Mouse (Mus musculus): ENCODE results near the gene Hist3h2ba. TPM values are rescaled to one million over a fixed set of nuclear protein-coding genes. Genes with fewer than 3 reads are reported as not detected.
"Not testable (repeated sequence)": the region's sequence is repeated elsewhere in the genome, so short reads cannot be mapped to it uniquely, and the experiment has no call there.

The Hist3h2ba gene
- polyA plus RNA-seq, 1 experiment from 2014 or later: 75.5 TPM

GRCm38 (mm10) chr11:58947798-58948528, 757 bp upstream of the Hist3h2ba start:
- Histone ChIP-seq H3K9me3 (ENCODE audit: control insufficient read depth, low read length) (no peaks in the 10 kb centered on the region), H3K4me3 (ENCODE audit: low read depth, low read length) (peak overlapping the region; percentile 54), H3K27me3 (ENCODE audit: control insufficient read depth, insufficient read depth, low read length) (no peaks in the 10 kb centered on the region), H3K27ac (ENCODE audit: low read depth, low read length) (peak overlapping the region; percentile 91), H3K4me2 (ENCODE audit: low read depth) (peak overlapping the region; percentile 76), H3K9ac (ENCODE audit: low read length) (peak overlapping the region; percentile 62), H3K36me3 (ENCODE audit: control insufficient read depth, insufficient read depth, low read length) (no peaks in the 10 kb centered on the region), H3K4me1 (ENCODE audit: control insufficient read depth, insufficient read depth, low read length) (peaks cover 2% of the 10 kb centered on the region; the same call in 1 of the 2 replicates)
- DNase-seq (ENCODE audit: low spot score): no peak
- 19% methylated on average over 23 of the region's 23 CpGs for WGBS
- peak; percentile 24; the same call in 1 of the 2 replicates for ATAC-seq (ENCODE audit: insufficient read depth, low FRiP score, low TSS enrichment)

- peak overlapping the region; percentile 54 for H3K4me3 ChIP-seq (ENCODE audit: low read depth, low read length)
- H3K9ac ChIP-seq (ENCODE audit: low read length): peak overlapping the region; percentile 85
- no peaks in the 10 kb centered on the region for H3K27me3 ChIP-seq (ENCODE audit: control insufficient read depth, insufficient read depth, low read length)
- DNase-seq (ENCODE audit: low spot score): peak; percentile 77
- no peaks in the 10 kb centered on the region for H3K36me3 ChIP-seq (ENCODE audit: control insufficient read depth, insufficient read depth, low read length)
- peaks cover 4% of the 10 kb centered on the region; the same call in 1 of the 2 replicates for H3K4me1 ChIP-seq (ENCODE audit: control insufficient read depth, insufficient read depth, low read length)
- H3K9me3 ChIP-seq (ENCODE audit: control insufficient read depth, low read length): no peaks in the 10 kb centered on the region
- peak overlapping the region; percentile 76 for H3K4me2 ChIP-seq (ENCODE audit: low read depth)
- H3K27ac ChIP-seq (ENCODE audit: low read depth, low read length): peak overlapping the region; percentile 97
- WGBS: 8% methylated on average over 20 of the region's 20 CpGs
- peak; percentile 29; the same call in 1 of the 2 replicates for ATAC-seq (ENCODE audit: insufficient read depth, low FRiP score, low TSS enrichment)
Observed at GRCm38 (mm10) chr11:58949480-58950431, 1.0 kb downstream of the Hist3h2ba start.

GRCm38 (mm10) chr11:58951210-58951609, 2.5 kb downstream of the Hist3h2ba start:
- no peaks in the 10 kb centered on the region for H3K27me3 ChIP-seq (ENCODE audit: control insufficient read depth, insufficient read depth, low read length)
- no peaks in the 10 kb centered on the region for H3K36me3 ChIP-seq (ENCODE audit: control insufficient read depth, insufficient read depth, low read length)
- H3K4me3 ChIP-seq (ENCODE audit: low read depth, low read length): no peak overlapping the region
- no peak overlapping the region for H3K9ac ChIP-seq (ENCODE audit: low read length)
- H3K27ac ChIP-seq (ENCODE audit: low read depth, low read length): no peak overlapping the region
- no peak for ATAC-seq (ENCODE audit: insufficient read depth, low FRiP score, low TSS enrichment)
- no peak for DNase-seq (ENCODE audit: low spot score)
- peaks cover 8% of the 10 kb centered on the region; the same call in 1 of the 2 replicates for H3K4me1 ChIP-seq (ENCODE audit: control insufficient read depth, insufficient read depth, low read length)
- WGBS: 78% methylated on average over 5 of the region's 5 CpGs
- no peak overlapping the region for H3K4me2 ChIP-seq (ENCODE audit: low read depth)
- no peaks in the 10 kb centered on the region for H3K9me3 ChIP-seq (ENCODE audit: control insufficient read depth, low read length)

GRCm38 (mm10) chr11:58953351-58954169, 4.8 kb downstream of the Hist3h2ba start:
- Histone ChIP-seq H3K27ac (ENCODE audit: low read depth, low read length) (peak overlapping the region; percentile 86), H3K9ac (ENCODE audit: low read length) (peak overlapping the region; percentile 64), H3K9me3 (ENCODE audit: control insufficient read depth, low read length) (no peaks in the 10 kb centered on the region), H3K27me3 (ENCODE audit: control insufficient read depth, insufficient read depth, low read length) (no peaks in the 10 kb centered on the region), H3K4me2 (ENCODE audit: low read depth) (peak overlapping the region; percentile 58), H3K36me3 (ENCODE audit: control insufficient read depth, insufficient read depth, low read length) (no peaks in the 10 kb centered on the region), H3K4me3 (ENCODE audit: low read depth, low read length) (peak overlapping the region; percentile 86), H3K4me1 (ENCODE audit: control insufficient read depth, insufficient read depth, low read length) (peaks cover 23% of the 10 kb centered on the region)
- DNase-seq (ENCODE audit: low spot score) (peak; percentile 70), ATAC-seq (ENCODE audit: insufficient read depth, low FRiP score, low TSS enrichment) (peak; percentile 5)
- WGBS: under 1% methylated on average over 32 of the region's 33 CpGs

- peak overlapping the region; percentile 86 for H3K27ac ChIP-seq (ENCODE audit: low read depth, low read length)
- H3K9me3 ChIP-seq (ENCODE audit: control insufficient read depth, low read length); H3K36me3 ChIP-seq (ENCODE audit: control insufficient read depth, insufficient read depth, low read length); H3K27me3 ChIP-seq (ENCODE audit: control insufficient read depth, insufficient read depth, low read length); DNase-seq (ENCODE audit: low spot score): not testable (repeated sequence)
- WGBS: 0% methylated on average over 11 of the region's 17 CpGs
- H3K4me3 ChIP-seq (ENCODE audit: low read depth, low read length): peak overlapping the region; percentile 86
- ATAC-seq (ENCODE audit: insufficient read depth, low FRiP score, low TSS enrichment): peak; percentile 42
- peaks cover 23% of the 10 kb centered on the region for H3K4me1 ChIP-seq (ENCODE audit: control insufficient read depth, insufficient read depth, low read length)
- peak overlapping the region; percentile 64 for H3K9ac ChIP-seq (ENCODE audit: low read length)
- peak overlapping the region; percentile 58 for H3K4me2 ChIP-seq (ENCODE audit: low read depth)
Observed at GRCm38 (mm10) chr11:58954170-58954419, 5.4 kb downstream of the Hist3h2ba start.

- Histone ChIP-seq H3K9me3 (ENCODE audit: control insufficient read depth, low read length) (no peaks in the 10 kb centered on the region), H3K27me3 (ENCODE audit: control insufficient read depth, insufficient read depth, low read length) (no peaks in the 10 kb centered on the region), H3K4me1 (ENCODE audit: control insufficient read depth, insufficient read depth, low read length) (peaks cover 23% of the 10 kb centered on the region), H3K4me2 (ENCODE audit: low read depth) (peak within 1 kb of the TSS; percentile 89), H3K4me3 (ENCODE audit: low read depth, low read length) (peak within 1 kb of the TSS; percentile 86), H3K9ac (ENCODE audit: low read length) (peak within 1 kb of the TSS; percentile 93), H3K36me3 (ENCODE audit: control insufficient read depth, insufficient read depth, low read length) (no peaks in the 10 kb centered on the region), H3K27ac (ENCODE audit: low read depth, low read length) (peak within 1 kb of the TSS; percentile 86)
- WGBS: under 1% methylated on average over 46 of the region's 49 CpGs
- ATAC-seq (ENCODE audit: insufficient read depth, low FRiP score, low TSS enrichment): peak; percentile 86
- DNase-seq (ENCODE audit: low spot score): peak; percentile 85
Observed at GRCm38 (mm10) chr11:58954420-58955142, 5.9 kb downstream of the Hist3h2ba start, which contains the start of the genes Hist3h2a and Trim17. Hist3h2a (plus strand) TSS chr11:58954685. Trim17 (plus strand) TSS chr11:58954685.

GRCm38 (mm10) chr11:58955143-58955867, 6.6 kb downstream of the Hist3h2ba start:
- Histone ChIP-seq H3K4me3 (ENCODE audit: low read depth, low read length) (peak overlapping the region; percentile 86), H3K4me1 (ENCODE audit: control insufficient read depth, insufficient read depth, low read length) (peaks cover 23% of the 10 kb centered on the region), H3K9me3 (ENCODE audit: control insufficient read depth, low read length) (no peaks in the 10 kb centered on the region), H3K9ac (ENCODE audit: low read length) (peak overlapping the region; percentile 93), H3K36me3 (ENCODE audit: control insufficient read depth, insufficient read depth, low read length) (no peaks in the 10 kb centered on the region), H3K4me2 (ENCODE audit: low read depth) (peak overlapping the region; percentile 89), H3K27ac (ENCODE audit: low read depth, low read length) (peak overlapping the region; percentile 86), H3K27me3 (ENCODE audit: control insufficient read depth, insufficient read depth, low read length) (no peaks in the 10 kb centered on the region)
- under 1% methylated on average over 20 of the region's 20 CpGs for WGBS
- ATAC-seq (ENCODE audit: insufficient read depth, low FRiP score, low TSS enrichment): peak; percentile 36
- no peak for DNase-seq (ENCODE audit: low spot score)

Measured in neural tube, embryonic 11.5 days (tissue).